Mouse (Mus musculus): Measurements from ENCODE around the gene Hoxa11. TPM values are rescaled to one million over a fixed set of nuclear protein-coding genes. Genes with fewer than 3 reads are reported as not detected.

Gene Hoxa11
- polyA plus RNA-seq, 1 experiment from 2014 or later = not detected

DNA sequence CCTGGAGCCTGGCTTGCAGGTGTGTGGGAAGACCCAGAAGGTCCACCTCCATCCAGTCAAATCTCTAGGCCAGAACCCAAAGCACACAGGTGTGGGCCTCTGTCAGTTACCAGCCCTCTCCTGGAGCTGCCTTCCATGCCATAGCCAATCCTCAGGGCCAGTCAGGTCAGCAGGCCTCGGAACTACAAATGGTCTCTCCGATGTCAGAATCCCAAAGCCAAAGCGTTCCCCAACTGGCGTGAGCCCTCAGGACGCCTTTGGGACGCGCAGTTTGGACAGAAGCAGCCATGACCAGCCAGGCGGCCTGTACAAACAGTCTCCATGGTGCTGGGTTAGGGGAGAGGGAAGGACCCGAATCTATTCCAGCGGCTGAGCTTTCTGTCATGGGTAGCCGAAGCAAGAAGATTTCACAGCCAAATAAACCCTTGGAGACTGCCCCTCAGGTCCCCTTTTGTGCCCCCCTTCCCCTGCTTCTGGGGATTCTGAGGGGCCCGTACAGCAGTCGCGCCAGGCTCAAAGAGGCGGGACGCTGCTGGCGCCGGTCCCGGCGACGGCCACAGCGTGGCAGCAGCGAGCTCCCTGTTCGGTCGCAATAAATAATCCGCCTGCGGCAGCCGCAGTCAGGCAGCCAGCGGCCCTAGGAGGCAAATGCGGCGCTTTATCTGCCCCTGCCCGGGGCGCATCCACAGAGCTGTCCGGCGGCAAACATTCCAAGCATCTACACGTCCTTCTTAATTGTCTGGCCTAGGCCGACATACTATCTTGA is 34.3 kb downstream of the Hoxa11 start:
- no peak overlapping the region for H3K4me3 ChIP-seq (replicated peaks)
- no peaks in the 10 kb centered on the region for H3K9me3 ChIP-seq
- peak; percentile 53; the same call in 1 of the 2 replicates for ATAC-seq
- H3K36me3 ChIP-seq = no peaks in the 10 kb centered on the region
- H3K27ac ChIP-seq = no peak overlapping the region
- H3K4me2 ChIP-seq (replicated peaks) = no peak overlapping the region
- H3K27me3 ChIP-seq = peaks cover 100% of the 10 kb centered on the region
- H3K9ac ChIP-seq (replicated peaks) = no peak overlapping the region
- 1% methylated on average over 37 of the region's 37 CpGs for WGBS
- 0 out of 2 replicates have a peak, but pooled peaks cover 6% of the 10 kb centered on the region for H3K4me1 ChIP-seq (replicated peaks)

DNA sequence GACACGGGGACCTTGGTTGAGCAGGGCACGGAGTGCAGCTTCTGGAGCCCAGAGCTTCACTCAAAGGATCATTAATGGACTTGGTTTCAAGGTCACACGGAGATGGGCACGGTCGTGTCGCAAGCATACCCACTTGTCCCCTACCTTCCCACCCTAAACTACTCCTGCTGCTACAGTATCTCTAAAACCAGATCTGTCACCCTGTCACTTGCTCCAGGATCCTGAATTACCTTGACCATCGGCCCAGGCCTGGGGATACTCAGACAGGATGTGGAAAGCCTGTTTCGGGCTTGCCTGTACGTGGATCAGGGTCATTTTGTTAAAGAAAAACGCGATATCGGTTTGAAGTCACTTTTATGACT is 35.9 kb downstream of the Hoxa11 start:
- Histone ChIP-seq H3K4me2 (replicated peaks) (no peak overlapping the region), H3K4me1 (replicated peaks) (0 out of 2 replicates have a peak, but pooled peaks cover 6% of the 10 kb centered on the region)

DNA sequence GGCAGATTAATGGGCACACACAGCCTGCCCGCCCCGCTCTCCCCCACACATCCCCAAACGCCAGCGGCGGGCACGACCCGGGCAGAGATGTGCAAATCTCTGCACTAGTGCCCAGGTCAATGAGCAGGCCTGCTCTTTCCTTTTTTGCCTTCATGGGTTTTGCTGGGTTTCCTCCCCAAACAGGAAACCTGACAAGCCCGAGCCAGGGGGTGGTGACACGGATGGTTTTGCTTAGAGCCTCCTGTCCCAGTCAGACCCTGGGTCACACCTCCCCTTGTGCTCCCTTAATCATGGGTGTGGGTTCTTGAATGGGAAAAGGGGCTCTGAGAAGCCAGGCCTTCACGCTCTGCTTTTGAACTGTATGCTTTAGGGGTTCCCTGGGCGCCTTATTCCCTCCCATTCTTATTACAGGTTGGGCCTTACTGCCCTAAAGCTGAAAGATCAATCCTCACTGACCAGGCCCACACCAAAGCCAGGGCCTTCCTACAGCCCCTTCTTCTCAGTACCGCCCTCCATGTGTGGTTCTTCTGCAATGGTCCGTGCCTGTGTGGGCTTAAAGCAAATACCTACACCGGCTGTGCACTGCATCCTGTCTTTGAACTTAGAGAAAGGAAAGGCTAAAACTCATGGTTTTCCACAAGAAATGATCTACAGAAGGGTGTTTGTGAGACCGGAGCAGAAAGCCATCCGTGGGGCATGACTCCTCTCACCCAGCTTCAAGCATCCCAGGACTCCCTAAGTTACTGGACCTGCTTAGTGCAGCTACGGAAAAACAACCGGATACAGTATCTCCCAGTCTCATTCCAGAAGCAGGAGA is 36.5 kb downstream of the Hoxa11 start:
- peak overlapping the region; percentile 29; the same call in 1 of the 2 replicates for H3K4me2 ChIP-seq (replicated peaks)
- no peak for ATAC-seq
- WGBS = 1% methylated on average over 18 of the region's 18 CpGs

More for the DNA sequence above, 35.9 kb downstream of the Hoxa11 start:
- peaks cover 100% of the 10 kb centered on the region for H3K27me3 ChIP-seq
- 7% methylated on average over 12 of the region's 12 CpGs for WGBS
- H3K9me3 ChIP-seq = no peaks in the 10 kb centered on the region
- H3K4me3 ChIP-seq (replicated peaks) = no peak overlapping the region
- no peak for ATAC-seq
- no peak overlapping the region for H3K27ac ChIP-seq
- H3K36me3 ChIP-seq = no peaks in the 10 kb centered on the region
- no peak overlapping the region for H3K9ac ChIP-seq (replicated peaks)

GRCm38 (mm10) chr6:52208072-52208867 is 37.3 kb downstream of the Hoxa11 start, which contains the start of gene Hoxa6:
Gene Hoxa6 (minus strand): TSS chr6:52208722.
- H3K4me3 ChIP-seq (replicated peaks) = no peak within 1 kb of the TSS; the same call in 1 of the 2 replicates
- 1% methylated on average over 47 of the region's 47 CpGs for WGBS
- peaks cover 15% of the 10 kb centered on the region for H3K4me1 ChIP-seq (replicated peaks)
- H3K27me3 ChIP-seq = peaks cover 100% of the 10 kb centered on the region
- no peak within 1 kb of the TSS for H3K9ac ChIP-seq (replicated peaks)
- no peak within 1 kb of the TSS for H3K27ac ChIP-seq
- peak within 1 kb of the TSS; percentile 29; the same call in 1 of the 2 replicates for H3K4me2 ChIP-seq (replicated peaks)
- ATAC-seq = no peak
- no peaks in the 10 kb centered on the region for H3K9me3 ChIP-seq
- no peaks in the 10 kb centered on the region for H3K36me3 ChIP-seq

More for the DNA sequence above, 36.5 kb downstream of the Hoxa11 start:
- no peak overlapping the region for H3K9ac ChIP-seq (replicated peaks)
- no peak overlapping the region for H3K27ac ChIP-seq
- peaks cover 100% of the 10 kb centered on the region for H3K27me3 ChIP-seq
- H3K4me1 ChIP-seq (replicated peaks) = peaks cover 10% of the 10 kb centered on the region
- H3K9me3 ChIP-seq = no peaks in the 10 kb centered on the region
- H3K4me3 ChIP-seq (replicated peaks) = no peak overlapping the region; the same call in 1 of the 2 replicates
- no peaks in the 10 kb centered on the region for H3K36me3 ChIP-seq

- Histone ChIP-seq H3K4me3 (replicated peaks) (no peak overlapping the region), H3K36me3 (no peaks in the 10 kb centered on the region), H3K27me3 (peaks cover 100% of the 10 kb centered on the region), H3K4me2 (replicated peaks) (no peak overlapping the region), H3K9ac (replicated peaks) (no peak overlapping the region), H3K27ac (no peak overlapping the region), H3K9me3 (no peaks in the 10 kb centered on the region), H3K4me1 (replicated peaks) (peaks cover 15% of the 10 kb centered on the region)
- no peak for ATAC-seq
These were observed 38.0 kb downstream of the Hoxa11 start for GRCm38 (mm10) chr6:52207684-52207976.

DNA sequence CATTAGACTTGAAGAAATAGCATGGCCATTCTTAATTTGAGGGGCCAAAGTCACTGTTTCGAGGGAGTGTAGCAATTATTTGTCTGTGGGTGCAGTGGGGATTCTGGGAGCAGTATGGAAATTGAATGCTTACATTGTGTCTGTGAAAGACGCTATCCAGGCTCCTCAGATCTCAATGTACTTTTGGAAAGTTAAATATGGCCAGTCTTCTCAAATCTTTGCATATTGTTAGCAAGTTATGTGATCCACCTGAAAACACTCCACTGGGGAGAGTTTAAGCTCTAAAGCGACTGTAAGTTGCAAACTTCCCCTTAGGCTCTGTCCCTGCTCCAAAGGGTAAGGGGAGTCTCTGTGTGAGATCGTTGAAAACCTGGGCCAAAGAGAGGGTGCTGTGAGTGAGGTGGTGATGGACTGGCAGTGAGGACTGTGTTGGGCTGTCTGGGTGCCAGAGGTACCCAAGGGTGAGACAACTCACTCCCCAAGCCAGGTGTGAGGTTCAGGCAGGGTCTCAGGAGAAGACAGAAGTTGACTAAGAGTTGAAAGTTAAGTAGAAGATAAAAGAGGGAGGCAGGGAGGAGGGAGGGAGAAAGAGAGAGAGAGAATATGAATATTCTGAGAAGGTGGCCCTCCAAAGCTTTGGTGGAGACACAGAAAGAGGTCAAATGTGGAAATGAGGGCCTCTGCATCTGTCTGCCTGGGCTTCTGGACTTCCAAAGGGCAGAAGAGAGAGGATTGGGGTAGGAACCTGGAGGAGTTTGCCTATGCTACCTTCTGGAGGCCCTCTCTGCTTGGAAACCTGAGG is 38.5 kb downstream of the Hoxa11 start:
- peaks cover 15% of the 10 kb centered on the region for H3K4me1 ChIP-seq (replicated peaks)
- H3K9me3 ChIP-seq = no peaks in the 10 kb centered on the region
- no peak overlapping the region for H3K4me3 ChIP-seq (replicated peaks)
- no peak overlapping the region for H3K27ac ChIP-seq
- H3K36me3 ChIP-seq = no peaks in the 10 kb centered on the region
- ATAC-seq = no peak
- H3K4me2 ChIP-seq (replicated peaks) = no peak overlapping the region
- H3K27me3 ChIP-seq = peaks cover 100% of the 10 kb centered on the region
- 4% methylated on average over 4 of the region's 4 CpGs for WGBS
- H3K9ac ChIP-seq (replicated peaks) = no peak overlapping the region

- ATAC-seq = no peak
- H3K9ac ChIP-seq (replicated peaks) = no peak overlapping the region
- WGBS = under 1% methylated on average over 55 of the region's 55 CpGs
- no peak overlapping the region for H3K4me2 ChIP-seq (replicated peaks)
- H3K4me3 ChIP-seq (replicated peaks) = no peak overlapping the region
- H3K27me3 ChIP-seq = peaks cover 100% of the 10 kb centered on the region
- peaks cover 15% of the 10 kb centered on the region for H3K4me1 ChIP-seq (replicated peaks)
- H3K27ac ChIP-seq = no peak overlapping the region
- H3K9me3 ChIP-seq = no peaks in the 10 kb centered on the region
- H3K36me3 ChIP-seq = no peaks in the 10 kb centered on the region
These were observed 39.7 kb downstream of the Hoxa11 start for GRCm38 (mm10) chr6:52205638-52206621.

DNA sequence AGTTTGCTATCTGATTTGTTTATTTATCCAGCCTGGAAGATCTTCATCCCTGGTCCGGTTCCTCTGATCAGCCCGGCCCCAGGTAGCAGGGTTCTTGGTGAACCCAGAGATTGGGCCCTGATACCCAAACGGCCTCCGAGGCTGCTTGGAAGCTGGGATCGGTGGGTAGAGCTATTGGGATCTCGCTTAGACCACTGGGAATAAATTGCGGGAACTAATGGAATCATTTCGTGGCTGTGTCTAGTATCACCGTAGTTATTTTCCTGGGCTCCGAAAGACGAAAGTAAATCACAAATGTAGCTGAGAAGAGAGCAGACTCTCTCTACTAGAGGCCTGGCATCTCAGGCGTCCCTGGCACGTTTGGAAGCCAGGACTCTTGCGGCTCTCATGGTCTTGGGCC is 40.4 kb downstream of the Hoxa11 start:
- Histone ChIP-seq H3K27ac (no peak overlapping the region), H3K9ac (replicated peaks) (no peak overlapping the region), H3K4me3 (replicated peaks) (no peak overlapping the region)

GRCm38 (mm10) chr6:52204050-52204752 is 41.4 kb downstream of the Hoxa11 start, which contains the start of gene Hoxa5:
Gene Hoxa5 (minus strand): TSS chr6:52204587.
- WGBS = under 1% methylated on average over 65 of the region's 65 CpGs
- Histone ChIP-seq H3K4me2 (replicated peaks) (peak within 1 kb of the TSS; percentile 29), H3K9me3 (no peaks in the 10 kb centered on the region), H3K27me3 (peaks cover 100% of the 10 kb centered on the region), H3K4me1 (replicated peaks) (peaks cover 15% of the 10 kb centered on the region), H3K36me3 (no peaks in the 10 kb centered on the region), H3K27ac (no peak within 1 kb of the TSS), H3K4me3 (replicated peaks) (peak within 1 kb of the TSS; percentile 14; the same call in 1 of the 2 replicates), H3K9ac (replicated peaks) (no peak within 1 kb of the TSS)
- ATAC-seq = no peak

More for the DNA sequence above, 40.4 kb downstream of the Hoxa11 start:
- Histone ChIP-seq H3K4me1 (replicated peaks) (peaks cover 15% of the 10 kb centered on the region), H3K36me3 (no peaks in the 10 kb centered on the region), H3K4me2 (replicated peaks) (no peak overlapping the region), H3K27me3 (peaks cover 100% of the 10 kb centered on the region), H3K9me3 (no peaks in the 10 kb centered on the region)
- 5% methylated on average over 14 of the region's 14 CpGs for WGBS
- no peak for ATAC-seq
